ENCODE assay signal across 11 mouse cellular contexts in genomic region chr12:69417701-69418291, GRCm38 (mm10). TPM values are rescaled to one million over a fixed set of nuclear protein-coding genes. Genes with fewer than 3 reads are reported as not detected.
DNase-seq lines count a peak whose midpoint lies in the region; ATAC-seq and TF ChIP-seq lines count a peak whose summit lies in the region.
"Had no signal": no experiment of that assay in that cellular context is flagged by ENCODE, and none has a peak within 500 bp of the region (broad histone marks: within the 10 kb centered on the region; RNA-seq: fewer than 3 reads in every experiment).

No protein-coding gene starts in this region.

- no peak overlapping the region for H3K4me3 ChIP-seq in kidney, embryonic 15.5 days (replicated peaks)
- H3K4me3 ChIP-seq in ES-Bruce4 (ENCODE audit: low read depth, low read length) = 0 out of 2 replicates have a peak overlapping the region, but pooled peaks have one; percentile 24
- peak overlapping the region; percentile 26 for H3K4me3 ChIP-seq in cerebellum, adult 2 months (replicated peaks; ENCODE audit: insufficient read depth, low read depth, low read length)
- H3K4me3 ChIP-seq in spleen, adult 2 months (ENCODE audit: extremely low read depth, insufficient read depth, insufficient read length) = no peak overlapping the region
- H3K4me3 ChIP-seq: midbrain, embryonic 15.5 days had no signal

- no peaks in the 10 kb centered on the region for H3K27me3 ChIP-seq in kidney, embryonic 15.5 days
- H3K27me3 ChIP-seq in ES-Bruce4 (ENCODE audit: control insufficient read depth, insufficient read depth, low read length, poor library complexity, severe bottlenecking) = no peaks in the 10 kb centered on the region
- no peaks in the 10 kb centered on the region for H3K27me3 ChIP-seq in cerebellum, adult 2 months (ENCODE audit: control insufficient read depth, insufficient read depth, low read length)
- H3K27me3 ChIP-seq in spleen, adult 2 months (ENCODE audit: control insufficient read depth, insufficient read depth, low read length) = no peaks in the 10 kb centered on the region
- H3K27me3 ChIP-seq: midbrain, embryonic 15.5 days had no signal

- H3K4me2 ChIP-seq in kidney, embryonic 15.5 days = no peak overlapping the region
- H3K4me2 ChIP-seq: liver, embryonic 11.5 days; midbrain, embryonic 15.5 days had no signal

- intact Hi-C loops in heart, postnatal 36 days (cut with DNase I) = no loop called here

- no peak overlapping the region for H3K27ac ChIP-seq in kidney, embryonic 15.5 days
- no peak overlapping the region for H3K27ac ChIP-seq in ES-Bruce4 (ENCODE audit: insufficient read depth, low read length)
- H3K27ac ChIP-seq in cerebellum, adult 2 months (ENCODE audit: insufficient read depth, low read length) = no peak overlapping the region
- H3K27ac ChIP-seq in spleen, adult 2 months (ENCODE audit: insufficient read depth, low read length) = no peak overlapping the region; the same call in 1 of the 2 replicates
- H3K27ac ChIP-seq: midbrain, embryonic 15.5 days had no signal

- no peak for TF ChIP-seq EP300 in ES-Bruce4 (IDR thresholded peaks at IDR 0.05; ENCODE audit: insufficient read depth, low read depth, low read length)

- peak; percentile 45 for DNase-seq in kidney, postnatal 10 days
- peak; percentile 86 to 93 for DNase-seq in cerebellum, adult 2 months
- peak; percentile 44 to 66 for DNase-seq in spleen, adult 2 months (ENCODE audit: low read depth in 1 of 2, low spot score in 2 of 2)
- no peak for DNase-seq in heart, postnatal 36 days
- DNase-seq in liver = no peak
- DNase-seq: adrenal gland, adult 8-10 months; right cerebral cortex, postnatal 14 days had no signal

- H3K36me3 ChIP-seq in kidney, embryonic 15.5 days = no peaks in the 10 kb centered on the region
- H3K36me3 ChIP-seq in ES-Bruce4 (ENCODE audit: control insufficient read depth, insufficient read depth, low read length, poor library complexity, severe bottlenecking) = no peaks in the 10 kb centered on the region
- no peaks in the 10 kb centered on the region for H3K36me3 ChIP-seq in spleen, adult 2 months (ENCODE audit: control insufficient read depth, insufficient read depth, low read length)
- H3K36me3 ChIP-seq: midbrain, embryonic 15.5 days had no signal

- WGBS in kidney, embryonic 15.5 days = 48% methylated on average over 9 of the region's 9 CpGs
- 9% methylated on average over 9 of the region's 9 CpGs for WGBS in cerebellum, adult 2 months
- WGBS in spleen, adult 2 months = 24% methylated on average over 9 of the region's 9 CpGs

- peaks cover 35% of the 10 kb centered on the region for H3K4me1 ChIP-seq in kidney, embryonic 15.5 days
- H3K4me1 ChIP-seq in ES-Bruce4 (ENCODE audit: control insufficient read depth, insufficient read depth, low read length) = no peaks in the 10 kb centered on the region
- H3K4me1 ChIP-seq in cerebellum, adult 2 months (ENCODE audit: control insufficient read depth, insufficient read depth, low read length) = peaks cover 16% of the 10 kb centered on the region
- H3K4me1 ChIP-seq in spleen, adult 2 months (ENCODE audit: control insufficient read depth, insufficient read depth, insufficient read length) = peaks cover 50% of the 10 kb centered on the region; the same call in 1 of the 2 replicates
- H3K4me1 ChIP-seq: midbrain, embryonic 15.5 days had no signal

- H3K9me3 ChIP-seq in kidney, embryonic 15.5 days (replicated peaks) = no peaks in the 10 kb centered on the region
- H3K9me3 ChIP-seq in ES-Bruce4 (replicated peaks; ENCODE audit: control insufficient read depth, insufficient read depth, low read length, poor library complexity, severe bottlenecking) = no peaks in the 10 kb centered on the region
- H3K9me3 ChIP-seq: midbrain, embryonic 15.5 days had no signal

- TF ChIP-seq POLR2A in ES-Bruce4 (IDR thresholded peaks at IDR 0.05; ENCODE audit: insufficient read depth, low read length) = no peak
- TF ChIP-seq POLR2A in cerebellum, adult 2 months (IDR thresholded peaks at IDR 0.05; ENCODE audit: borderline replicate concordance, insufficient read depth, low read length) = no peak
- TF ChIP-seq POLR2A in spleen, adult 2 months (IDR thresholded peaks at IDR 0.05; ENCODE audit: low read depth, low read length) = no peak

- no peak for ATAC-seq in kidney, embryonic 15.5 days (replicated peaks; ENCODE audit: low FRiP score)
- ATAC-seq: midbrain, embryonic 15.5 days had no signal

- H3K9ac ChIP-seq in kidney, embryonic 15.5 days = no peak overlapping the region
- no peak overlapping the region for H3K9ac ChIP-seq in ES-Bruce4 (ENCODE audit: low read depth, poor library complexity, severe bottlenecking)
- H3K9ac ChIP-seq: midbrain, embryonic 15.5 days had no signal

- no peak for TF ChIP-seq CTCF in ES-Bruce4 (IDR thresholded peaks at IDR 0.05; ENCODE audit: low read depth, low read length)
- 0 out of 2 replicates have a peak, but pooled peaks have one; percentile 9 for TF ChIP-seq CTCF in cerebellum, adult 2 months (IDR thresholded peaks at IDR 0.05; ENCODE audit: borderline replicate concordance, insufficient read depth, low read depth, low read length)
- no peak for TF ChIP-seq CTCF in spleen, adult 2 months (IDR thresholded peaks at IDR 0.05; ENCODE audit: extremely low read depth, insufficient read depth, insufficient read length, insufficient replicate concordance)

RNA-seq across cellular contexts. Expression of gene Gm9887, which starts 45.5 kb away (rescaled TPM):
- 1.4 and 1.7 TPM in 2 replicates for polyA plus RNA-seq in kidney, embryonic 15.5 days (2015; fragmentation: Nextera tagmentation; extraction: Ambion mirVana)
- not detected in 2 replicates for polyA plus RNA-seq in ES-Bruce4 (2011; ENCODE audit: insufficient read depth, insufficient read length, low read depth, missing spikeins)
- 0.33 and 0.61 TPM in 2 replicates for polyA plus RNA-seq in cerebellum, adult 2 months (2012; rRNA removed)
- 3.0 and 5.6 TPM in 2 replicates for polyA plus RNA-seq in spleen, adult 2 months (2012; rRNA removed)
- total RNA-seq in heart, postnatal 36 days (2021) = not detected

RNA-seq across cellular contexts. Expression of gene Arf6, which starts 45.8 kb away (rescaled TPM):
- 45.3 and 47.0 TPM in 2 replicates for polyA plus RNA-seq in kidney, embryonic 15.5 days (2015; fragmentation: Nextera tagmentation; extraction: Ambion mirVana)
- 78.0 and 86.6 TPM in 2 replicates for polyA plus RNA-seq in ES-Bruce4 (2011; ENCODE audit: insufficient read depth, insufficient read length, low read depth, missing spikeins)
- polyA plus RNA-seq in cerebellum, adult 2 months (2012; rRNA removed) = 67.3 and 67.6 TPM in 2 replicates
- 182 and 253 TPM in 2 replicates for polyA plus RNA-seq in spleen, adult 2 months (2012; rRNA removed)
- 10 to 100 TPM; 37.2 to 39.8 TPM for total RNA-seq in heart, postnatal 36 days (2021)

Comparison
In these comparisons a context has a peak if more than half of its experiments do, and no peak if none do; other contexts are left out.
1. DNase-seq: peak in kidney, postnatal 10 days (single experiment), cerebellum, adult 2 months (2 of 2) and spleen, adult 2 months (2 of 2); none in heart, postnatal 36 days (0 of 2) and liver (single experiment).
2. H3K4me3 ChIP-seq: peak in ES-Bruce4 (single experiment) and cerebellum, adult 2 months (single experiment); none in kidney, embryonic 15.5 days (single experiment) and spleen, adult 2 months (single experiment).